Mouse (Mus musculus) spleen, adult 18-20 months (tissue): Measurements from ENCODE around the gene Afmid.

Source experiments
- DNase-seq, 2 experiments: peaks; one replicate each; pipeline ENCODE4 v3.0.0; 2022; ENCODE audit warnings: mixed read lengths in 2 of 2

Afmid gene

GRCm38 (mm10) chr11:117886000-117886399 is 60.3 kb downstream of the Afmid start:
- no peak for DNase-seq

- DNase-seq = no peak
Measured at GRCm38 (mm10) chr11:117888168-117888852, 62.6 kb downstream of the Afmid start.

- DNase-seq = no peak
Measured at GRCm38 (mm10) chr11:117888853-117889822, 63.4 kb downstream of the Afmid start.
